ENCODE assay signal across 19 mouse cellular contexts in the genomic region with DNA sequence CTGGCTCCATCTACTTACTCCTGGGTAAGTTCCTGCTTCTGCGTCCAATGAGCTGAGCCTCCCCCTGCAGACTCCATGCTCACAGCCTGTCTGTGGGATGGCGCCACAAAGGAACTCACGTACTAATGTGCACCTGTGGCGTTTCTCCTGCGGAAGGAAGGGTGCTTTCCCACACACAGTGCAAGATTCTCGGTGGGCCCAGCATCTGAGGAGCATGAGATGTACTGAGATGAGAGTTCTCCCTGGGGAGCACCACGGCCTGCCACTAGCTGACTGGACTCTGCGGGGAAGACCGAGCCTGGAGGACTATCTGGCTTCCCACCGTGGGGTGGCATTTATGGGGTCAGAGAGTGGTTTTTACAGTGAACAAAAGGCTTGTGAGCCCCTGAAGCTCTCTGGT.
"Had no signal": no experiment of that assay in that cellular context is flagged by ENCODE, and none has a peak within 500 bp of the region (broad histone marks: within the 10 kb centered on the region; RNA-seq: fewer than 3 reads in every experiment).

No protein-coding gene starts in this region.

- H3K4me3 ChIP-seq: liver, embryonic 13.5 days; liver, embryonic 15.5 days; lung, embryonic 15.5 days; midbrain, embryonic 10.5 days; midbrain, embryonic 12.5 days; myocyte; neural tube, embryonic 13.5 days; neural tube, embryonic 15.5 days had no signal

- H3K27me3 ChIP-seq: liver, embryonic 13.5 days; liver, embryonic 15.5 days; lung, embryonic 15.5 days; midbrain, embryonic 12.5 days; neural tube, embryonic 13.5 days; neural tube, embryonic 15.5 days had no signal

- H3K36me3 ChIP-seq: liver, embryonic 15.5 days; lung, embryonic 15.5 days; midbrain, embryonic 12.5 days; neural tube, embryonic 13.5 days; neural tube, embryonic 15.5 days had no signal

- H3K4me1 ChIP-seq: liver, embryonic 15.5 days; midbrain, embryonic 12.5 days had no signal

- DNase-seq: liver, embryonic 13.5 days; liver, postnatal 0 days; lung, adult 2 months; lung, postnatal 4 days; midbrain, embryonic 14.5 days; retina, postnatal 1 day; right cerebral cortex, adult 18-20 months; right cerebral cortex, postnatal 25 days; right cerebral cortex, postnatal 4 days; spleen, adult 18-20 months had no signal

- H3K9ac ChIP-seq: liver, embryonic 13.5 days; liver, embryonic 15.5 days; liver, postnatal 0 days; lung, embryonic 15.5 days; midbrain, embryonic 12.5 days; neural tube, embryonic 13.5 days; neural tube, embryonic 15.5 days had no signal

- H3K9me3 ChIP-seq: liver, embryonic 13.5 days; liver, embryonic 15.5 days; lung, embryonic 15.5 days; midbrain, embryonic 10.5 days; midbrain, embryonic 12.5 days; neural tube, embryonic 13.5 days; neural tube, embryonic 15.5 days had no signal

- H3K4me2 ChIP-seq: liver, embryonic 13.5 days; liver, embryonic 15.5 days; lung, embryonic 15.5 days; midbrain, embryonic 12.5 days; neural tube, embryonic 13.5 days; neural tube, embryonic 15.5 days had no signal

- H3K27ac ChIP-seq: liver, embryonic 13.5 days; liver, embryonic 15.5 days; lung, embryonic 15.5 days; midbrain, embryonic 10.5 days; midbrain, embryonic 12.5 days; neural tube, embryonic 13.5 days; neural tube, embryonic 15.5 days had no signal

- ATAC-seq: liver, postnatal 0 days; lung, postnatal 0 days; midbrain, embryonic 16.5 days had no signal
